Mouse (Mus musculus) neural tube, embryonic 10.5 days (tissue): Measurements from ENCODE around the gene Gm20509.
"Not testable (repeated sequence)": the region's sequence is repeated elsewhere in the genome, so short reads cannot be mapped to it uniquely, and the experiment has no call there.

Experiments used
- DNase-seq: peaks from one replicate; pipeline ENCODE4 v3.0.0-alpha.2; 2017; ENCODE audit warnings: low spot score; ENCODE audit errors: extremely low spot score

Gene Gm20509

GRCm38 (mm10) chr9:73102181-73102580 is at the start of gene Gm20509:
Gene Gm20509 (plus strand): TSS chr9:73102470.
- no peak for DNase-seq

DNA sequence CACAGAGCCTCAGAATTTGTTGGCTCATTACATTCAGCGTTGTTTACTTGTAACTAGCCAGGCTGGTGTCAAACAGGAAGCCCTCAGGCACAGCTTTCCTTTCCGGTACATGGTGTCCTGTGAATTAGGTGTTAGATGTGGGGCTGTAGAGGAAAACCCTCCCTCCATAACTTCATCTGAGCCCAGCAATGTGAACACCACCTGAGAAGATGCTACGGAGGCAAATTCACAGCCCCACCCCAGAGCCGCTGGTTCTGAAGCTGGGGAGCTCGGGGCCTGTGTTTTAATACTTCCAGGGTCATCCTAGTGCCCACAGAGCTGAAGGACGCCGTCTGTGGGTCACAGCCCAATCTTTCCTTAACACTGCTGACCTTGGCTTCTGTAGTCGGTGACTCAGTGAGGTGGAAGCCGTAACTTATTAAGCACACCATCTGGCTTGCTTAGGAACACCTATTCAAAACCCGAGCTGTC is 46.8 kb upstream of the Gm20509 start:
- DNase-seq, result no peak

GRCm38 (mm10) chr9:73059224-73059623 is 43.0 kb upstream of the Gm20509 start:
- no peak for DNase-seq

DNA sequence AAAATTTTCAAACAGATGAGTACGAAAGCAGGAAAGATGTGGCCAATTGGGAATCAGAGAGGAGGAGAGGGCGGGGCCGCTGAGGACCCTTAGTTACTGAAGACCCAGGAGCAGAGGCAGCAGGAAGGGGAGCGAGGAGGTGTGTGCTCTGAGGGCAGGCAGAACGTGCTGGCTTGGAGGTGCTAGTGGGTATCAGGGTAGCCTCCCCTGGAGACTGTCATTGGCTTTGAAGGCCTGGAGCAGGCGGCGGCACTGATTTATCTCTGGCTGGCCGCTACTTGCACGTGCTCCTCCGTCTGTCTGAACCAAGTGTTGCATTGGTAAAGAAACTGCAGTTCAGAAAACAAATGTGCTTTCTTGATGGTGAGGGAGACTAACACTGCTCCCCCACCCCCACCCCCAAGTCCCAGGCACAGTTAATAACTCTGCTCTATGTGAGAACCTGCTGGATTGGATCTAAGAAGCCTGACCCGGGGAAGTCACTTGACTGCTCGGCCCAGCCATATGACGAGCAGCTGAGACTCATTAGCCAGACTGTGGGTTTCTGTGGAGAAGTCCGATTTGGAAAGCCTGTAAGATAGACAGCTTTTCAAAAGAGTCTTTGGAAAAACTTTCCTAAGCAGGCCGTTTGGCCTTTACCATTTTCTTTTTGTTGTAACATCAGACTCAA is 38.5 kb upstream of the Gm20509 start:
- peak; percentile 45 for DNase-seq

DNA sequence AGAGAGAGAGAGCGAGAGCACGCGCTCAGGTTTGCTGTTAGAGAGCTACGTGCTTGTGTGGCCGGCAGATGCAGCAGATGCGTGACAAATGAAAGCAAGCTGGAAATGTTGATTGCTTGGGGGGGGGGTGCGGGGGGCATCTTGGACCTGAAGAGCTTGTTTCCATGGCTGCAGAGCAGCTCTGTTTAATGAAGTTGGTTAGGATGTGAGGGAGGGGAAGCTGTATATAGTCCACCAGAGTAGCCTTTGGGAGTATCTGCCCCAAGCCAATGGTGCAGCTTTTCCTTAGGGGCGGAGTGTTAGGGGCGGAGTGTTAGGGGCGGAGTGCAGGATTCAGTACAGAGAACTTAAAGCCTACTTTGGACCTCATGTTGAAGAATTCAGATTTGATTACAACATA is 35.2 kb upstream of the Gm20509 start:
- peak; percentile 43 for DNase-seq

- DNase-seq, result no peak
These were observed 34.0 kb upstream of the Gm20509 start for GRCm38 (mm10) chr9:73068230-73068679.

- no peak for DNase-seq
These were observed 33.6 kb upstream of the Gm20509 start for GRCm38 (mm10) chr9:73068688-73069087.

- no peak for DNase-seq
These were observed 31.2 kb upstream of the Gm20509 start for GRCm38 (mm10) chr9:73070971-73071659.

DNA sequence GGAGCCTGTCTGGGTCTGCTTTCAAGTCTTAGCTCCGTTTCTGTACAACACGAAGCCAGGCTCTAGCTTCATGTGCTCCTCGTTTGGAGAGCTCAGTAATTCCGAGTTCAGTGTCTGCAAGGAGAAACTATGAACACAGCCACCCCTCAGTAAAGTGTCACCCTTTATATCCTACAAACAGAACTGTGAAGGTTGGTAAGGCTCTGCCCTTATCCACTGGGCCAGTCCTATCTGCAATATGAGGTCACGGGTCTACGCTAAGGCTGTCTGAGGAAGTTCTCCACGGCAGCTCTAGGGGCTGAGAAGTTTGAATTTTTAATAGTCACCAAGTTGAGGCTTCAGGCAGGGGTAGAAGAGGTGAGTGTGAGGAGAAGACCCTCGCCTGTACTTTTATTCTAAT is 29.8 kb upstream of the Gm20509 start:
- no peak for DNase-seq

DNA sequence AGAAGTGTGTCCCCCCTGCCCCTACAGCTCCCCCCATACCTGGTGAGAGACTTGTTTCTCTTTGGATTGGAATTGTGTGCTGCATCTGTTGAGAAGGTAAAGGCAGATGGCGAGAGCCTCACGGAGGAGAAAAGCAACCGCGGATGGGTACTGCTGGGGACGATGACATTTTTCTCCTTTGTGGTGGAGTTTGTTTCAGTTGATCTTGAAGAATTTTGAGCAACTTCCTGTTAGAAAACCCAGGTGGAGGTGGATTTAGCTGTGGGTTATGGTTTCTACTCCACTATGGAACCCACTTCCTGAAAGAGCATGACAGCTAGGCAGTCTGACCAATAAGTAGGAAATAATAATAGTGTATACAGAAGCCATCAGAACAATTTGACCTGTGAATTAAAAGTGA is 29.1 kb upstream of the Gm20509 start:
- DNase-seq, result no peak

GRCm38 (mm10) chr9:73079349-73079748 is 22.9 kb upstream of the Gm20509 start:
- not testable (repeated sequence) for DNase-seq

DNA sequence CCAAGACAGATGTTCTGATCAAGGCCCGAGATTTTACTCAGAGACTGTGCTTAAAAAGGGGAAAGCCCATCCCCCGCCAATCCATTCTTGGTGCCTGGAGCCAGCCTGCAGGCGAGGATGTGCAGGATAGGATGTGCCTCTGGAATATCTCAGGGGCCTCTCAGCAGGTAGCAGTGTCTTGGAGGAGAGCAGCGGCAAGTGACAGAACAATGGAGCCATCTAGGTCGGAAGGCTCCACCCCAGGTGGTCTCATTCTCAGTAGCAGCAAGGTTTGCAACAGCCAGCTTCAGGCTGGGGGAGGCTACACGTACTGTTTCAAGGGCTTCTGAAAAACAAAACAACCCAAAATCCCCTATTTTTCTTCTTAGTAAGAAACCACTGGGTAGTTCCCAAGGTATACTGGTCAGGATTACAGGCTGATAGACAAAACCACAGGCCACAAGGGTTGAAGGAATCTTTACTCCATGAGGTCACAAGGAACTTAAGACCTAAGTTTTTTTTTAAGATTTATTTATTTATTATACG is 22.4 kb upstream of the Gm20509 start:
- no peak for DNase-seq

- no peak for DNase-seq
These were observed 19.8 kb upstream of the Gm20509 start for GRCm38 (mm10) chr9:73082291-73083000.

GRCm38 (mm10) chr9:73083956-73084355 is 18.3 kb upstream of the Gm20509 start:
- no peak for DNase-seq

- no peak for DNase-seq
These were observed 16.4 kb upstream of the Gm20509 start for GRCm38 (mm10) chr9:73085845-73086244.

GRCm38 (mm10) chr9:73087121-73087520 is 15.1 kb upstream of the Gm20509 start:
- DNase-seq, result no peak

DNA sequence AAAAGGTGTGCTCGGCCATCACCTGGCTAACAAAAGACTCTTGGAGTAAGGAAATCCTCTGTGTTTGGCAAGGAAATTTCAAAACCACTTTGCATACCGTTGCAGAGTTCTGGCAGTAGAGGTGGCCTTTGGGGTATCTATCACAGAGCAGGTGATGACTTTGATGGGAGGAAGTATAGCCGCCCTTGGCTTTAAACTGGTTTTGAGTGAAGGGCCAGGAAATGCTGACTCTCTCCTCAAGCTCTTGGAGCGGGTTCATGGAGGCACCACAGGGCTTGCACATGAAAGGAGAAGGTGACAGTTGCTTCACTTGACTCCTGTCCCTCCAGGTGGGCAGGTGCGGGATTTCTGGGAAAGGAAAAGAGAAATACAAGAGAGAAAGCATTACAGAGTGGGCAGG is 14.7 kb upstream of the Gm20509 start:
- DNase-seq, result no peak

- DNase-seq, result no peak
These were observed 12.9 kb upstream of the Gm20509 start for GRCm38 (mm10) chr9:73089222-73089920.

GRCm38 (mm10) chr9:73090121-73090520 is 12.1 kb upstream of the Gm20509 start:
- DNase-seq, result no peak

GRCm38 (mm10) chr9:73091747-73092146 is 10.5 kb upstream of the Gm20509 start:
- DNase-seq, result no peak

DNA sequence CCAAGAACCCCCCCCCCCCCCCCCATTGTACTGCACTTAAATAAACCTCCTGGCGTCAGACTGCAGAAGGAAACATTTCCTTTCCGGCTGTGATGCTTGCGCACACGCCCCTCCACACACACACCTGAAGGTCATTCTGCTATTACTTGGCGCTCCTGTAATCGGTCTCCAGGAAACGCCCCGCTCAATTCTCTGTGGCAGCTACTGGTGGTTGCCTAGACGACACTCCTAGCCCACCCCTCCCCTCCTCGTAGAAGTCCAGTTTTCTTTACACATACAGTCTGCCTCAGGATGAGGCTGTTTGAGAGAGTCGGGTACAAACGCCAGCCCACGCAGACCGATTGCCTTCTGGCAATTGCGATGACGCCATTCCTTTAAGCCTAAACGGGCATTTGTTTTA is 7.7 kb upstream of the Gm20509 start:
- no peak for DNase-seq
